Mouse (Mus musculus) forelimb bud, embryonic 11.5 days (tissue): Measurements from ENCODE around the gene Dnaic2.

ENCODE experiments used
- DNase-seq: peaks from one replicate; pipeline ENCODE4 v3.0.0-alpha.2; 2012; ENCODE audit warnings: low read depth, low spot score

The Dnaic2 gene

GRCm38 (mm10) chr11:114702311-114702995 lies 24.8 kb upstream of the Dnaic2 start:
- no peak for DNase-seq

- DNase-seq, result no peak
Observed at GRCm38 (mm10) chr11:114702996-114703361, 24.2 kb upstream of the Dnaic2 start.

- no peak for DNase-seq
Observed at GRCm38 (mm10) chr11:114704071-114704913, 22.9 kb upstream of the Dnaic2 start.

- DNase-seq, result no peak
Observed at GRCm38 (mm10) chr11:114706358-114706757, 20.9 kb upstream of the Dnaic2 start.

- no peak for DNase-seq
Observed at GRCm38 (mm10) chr11:114711393-114711792, 15.8 kb upstream of the Dnaic2 start.

GRCm38 (mm10) chr11:114711861-114712260 lies 15.3 kb upstream of the Dnaic2 start:
- no peak for DNase-seq

GRCm38 (mm10) chr11:114714526-114714925 lies 12.7 kb upstream of the Dnaic2 start:
- DNase-seq, result no peak

GRCm38 (mm10) chr11:114715531-114715930 lies 11.7 kb upstream of the Dnaic2 start:
- no peak for DNase-seq

GRCm38 (mm10) chr11:114720535-114720934 lies 6.7 kb upstream of the Dnaic2 start:
- DNase-seq, result no peak

GRCm38 (mm10) chr11:114722438-114722837 lies 4.8 kb upstream of the Dnaic2 start:
- DNase-seq, result no peak

GRCm38 (mm10) chr11:114723030-114723429 lies 4.2 kb upstream of the Dnaic2 start:
- DNase-seq, result no peak

- peak; percentile 47 for DNase-seq
Observed at GRCm38 (mm10) chr11:114724787-114725590, 2.2 kb upstream of the Dnaic2 start.

- DNase-seq, result no peak
Observed at GRCm38 (mm10) chr11:114727826-114728186, 598 bp downstream of the Dnaic2 start.

- DNase-seq, result no peak
Observed at GRCm38 (mm10) chr11:114728333-114728732, 1.1 kb downstream of the Dnaic2 start.

GRCm38 (mm10) chr11:114729832-114730363 lies 2.7 kb downstream of the Dnaic2 start:
- no peak for DNase-seq

- peak; percentile 54 for DNase-seq
Observed at GRCm38 (mm10) chr11:114731711-114732110, 4.5 kb downstream of the Dnaic2 start.

- no peak for DNase-seq
Observed at GRCm38 (mm10) chr11:114732890-114733289, 5.7 kb downstream of the Dnaic2 start.

GRCm38 (mm10) chr11:114736111-114736510 lies 8.9 kb downstream of the Dnaic2 start:
- no peak for DNase-seq

- peak; percentile 70 for DNase-seq
Observed at GRCm38 (mm10) chr11:114736913-114737624, 9.9 kb downstream of the Dnaic2 start.

- DNase-seq, result no peak
Observed at GRCm38 (mm10) chr11:114740598-114740997, 13.4 kb downstream of the Dnaic2 start.

- DNase-seq, result no peak
Observed at GRCm38 (mm10) chr11:114741451-114741850, 14.2 kb downstream of the Dnaic2 start.
